Mouse (Mus musculus) small intestine, adult 2 months (tissue): ENCODE measurements around the gene Arhgap36.

Experiments
- CTCF ChIP-seq: fragments of 200-500 bp; IDR thresholded peaks from 2 replicates; pipeline ENCODE4 v1.5.1; 2012; ENCODE audit warnings: low read depth, mild to moderate bottlenecking, control low read depth, inconsistent platforms, low read length, moderate library complexity, mixed read lengths; ENCODE audit not compliant: insufficient replicate concordance, insufficient read length; ENCODE audit errors: extremely low read depth
- POLR2A ChIP-seq: fragments of 200-500 bp; IDR thresholded peaks from 2 replicates; pipeline ENCODE4 v1.6.1; 2012; ENCODE audit warnings: low read depth, mild to moderate bottlenecking, control low read depth, inconsistent platforms, low read length, moderate library complexity

- TF ChIP-seq POLR2A: no peak
- TF ChIP-seq CTCF: no peak
Observed at GRCm38 (mm10) chrX:49463442-49463970, at the start of gene Arhgap36.
